Mouse (Mus musculus): ENCODE results near the gene Ttc41.

The Ttc41 gene

GRCm38 (mm10) chr10:86757724-86758123 is 52.1 kb downstream of the Ttc41 start:
- no peak for DNase-seq

- DNase-seq = no peak
These were observed 52.6 kb downstream of the Ttc41 start for GRCm38 (mm10) chr10:86758211-86758610.

GRCm38 (mm10) chr10:86761236-86761635 is 55.6 kb downstream of the Ttc41 start:
- no peak for DNase-seq

GRCm38 (mm10) chr10:86761722-86762383 is 56.2 kb downstream of the Ttc41 start:
- DNase-seq = no peak

- DNase-seq = no peak
These were observed 56.7 kb downstream of the Ttc41 start for GRCm38 (mm10) chr10:86762384-86762730.

- no peak for DNase-seq
These were observed 58.1 kb downstream of the Ttc41 start, which contains the start of gene Gm49358 for GRCm38 (mm10) chr10:86763672-86764071. Gene Gm49358 (plus strand): TSS chr10:86763972.

GRCm38 (mm10) chr10:86765344-86765966 is 59.8 kb downstream of the Ttc41 start:
- no peak for DNase-seq

GRCm38 (mm10) chr10:86769216-86769615 is 63.6 kb downstream of the Ttc41 start:
- DNase-seq = no peak

- no peak for DNase-seq
These were observed 64.2 kb downstream of the Ttc41 start for GRCm38 (mm10) chr10:86769797-86770196.

GRCm38 (mm10) chr10:86771701-86772100 is 66.1 kb downstream of the Ttc41 start:
- peak; percentile 76 for DNase-seq

GRCm38 (mm10) chr10:86772231-86772631 is 66.6 kb downstream of the Ttc41 start:
- no peak for DNase-seq

GRCm38 (mm10) chr10:86773360-86773759 is 67.7 kb downstream of the Ttc41 start:
- DNase-seq = no peak

- no peak for DNase-seq
These were observed 70.7 kb downstream of the Ttc41 start for GRCm38 (mm10) chr10:86776281-86776680.

GRCm38 (mm10) chr10:86777614-86778319 is 72.2 kb downstream of the Ttc41 start:
- DNase-seq = no peak

GRCm38 (mm10) chr10:86778398-86779116 is 72.9 kb downstream of the Ttc41 start, which contains the start of gene Nt5dc3:
Gene Nt5dc3 (plus strand): TSS chr10:86779005.
- peak; percentile 98 for DNase-seq

- DNase-seq = peak; percentile 33
These were observed 73.6 kb downstream of the Ttc41 start for GRCm38 (mm10) chr10:86779117-86779755.

GRCm38 (mm10) chr10:86779816-86780500 is 74.3 kb downstream of the Ttc41 start:
- DNase-seq = no peak

GRCm38 (mm10) chr10:86781641-86782040 is 76.0 kb downstream of the Ttc41 start:
- DNase-seq = no peak

- no peak for DNase-seq
These were observed 77.0 kb downstream of the Ttc41 start for GRCm38 (mm10) chr10:86782656-86783055.

GRCm38 (mm10) chr10:86783561-86783960 is 78.0 kb downstream of the Ttc41 start:
- no peak for DNase-seq

- DNase-seq = no peak
These were observed 78.6 kb downstream of the Ttc41 start for GRCm38 (mm10) chr10:86784126-86784675.

GRCm38 (mm10) chr10:86785396-86785795 is 79.8 kb downstream of the Ttc41 start:
- peak; percentile 50 for DNase-seq

Data from kidney, adult 11 months (tissue).